Mouse (Mus musculus) thymus, postnatal 25 days (tissue): Measurements from ENCODE around the gene Nppb.

Source experiments
- DNase-seq: peaks from one replicate; pipeline ENCODE4 v3.0.0; 2022

Gene Nppb

DNA sequence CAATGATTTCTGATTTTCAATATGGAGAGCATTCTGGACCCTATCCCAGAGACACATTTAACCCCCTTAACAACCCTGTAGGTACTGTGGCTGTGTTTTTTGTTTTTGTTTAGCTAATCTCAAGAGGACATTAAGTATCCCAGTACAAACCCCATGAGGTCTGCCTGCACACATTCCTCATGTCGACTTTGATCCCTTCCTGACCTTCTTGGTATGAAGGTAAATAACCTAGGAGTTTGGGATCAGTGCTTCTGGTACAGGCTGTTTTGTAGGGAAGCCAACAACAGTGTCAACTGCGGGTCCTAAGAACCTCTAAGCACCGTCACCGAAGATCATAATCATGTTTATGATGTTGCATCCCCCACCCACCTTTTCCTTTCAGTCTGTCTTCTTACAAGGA is 7.9 kb upstream of the Nppb start:
- DNase-seq, result no peak

DNA sequence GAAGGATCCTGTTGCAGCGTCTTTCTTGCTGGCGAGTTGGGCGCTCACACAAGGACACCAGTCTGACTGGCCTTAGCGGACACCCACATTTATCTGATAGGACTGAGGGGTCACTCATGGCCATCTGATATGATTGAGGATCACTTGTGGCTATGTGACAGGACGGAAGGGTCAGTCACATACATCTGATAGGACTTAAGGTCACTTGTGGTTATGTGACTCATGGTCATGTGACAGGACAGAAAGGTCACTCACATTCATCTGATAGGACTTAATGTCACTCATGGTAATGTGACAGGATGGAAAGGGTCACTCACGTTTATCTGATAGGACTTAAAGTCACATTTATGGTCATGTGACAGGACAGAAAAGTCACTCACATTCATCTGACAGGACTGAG is 7.2 kb upstream of the Nppb start:
- no peak for DNase-seq

DNA sequence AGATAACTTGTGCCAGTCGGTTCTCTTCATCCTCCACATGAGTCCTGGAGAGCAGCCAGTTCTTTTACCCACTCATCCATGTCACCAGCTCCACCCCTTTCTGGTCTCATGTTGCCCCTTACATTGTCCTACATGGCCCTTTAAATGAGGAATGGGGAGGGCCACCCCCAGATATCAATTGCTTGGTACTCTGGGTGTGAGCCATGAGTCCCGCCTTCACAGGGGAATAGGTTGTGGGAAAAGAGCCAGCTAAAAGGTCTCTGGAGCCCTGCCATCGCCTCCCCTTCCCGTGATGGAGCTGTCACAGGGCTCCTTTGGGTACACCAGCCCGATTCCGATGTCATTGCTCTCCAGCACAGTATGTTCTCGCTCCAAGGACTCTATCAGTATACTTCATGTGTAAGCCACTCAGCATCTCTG is 6.1 kb upstream of the Nppb start:
- DNase-seq, result no peak

DNA sequence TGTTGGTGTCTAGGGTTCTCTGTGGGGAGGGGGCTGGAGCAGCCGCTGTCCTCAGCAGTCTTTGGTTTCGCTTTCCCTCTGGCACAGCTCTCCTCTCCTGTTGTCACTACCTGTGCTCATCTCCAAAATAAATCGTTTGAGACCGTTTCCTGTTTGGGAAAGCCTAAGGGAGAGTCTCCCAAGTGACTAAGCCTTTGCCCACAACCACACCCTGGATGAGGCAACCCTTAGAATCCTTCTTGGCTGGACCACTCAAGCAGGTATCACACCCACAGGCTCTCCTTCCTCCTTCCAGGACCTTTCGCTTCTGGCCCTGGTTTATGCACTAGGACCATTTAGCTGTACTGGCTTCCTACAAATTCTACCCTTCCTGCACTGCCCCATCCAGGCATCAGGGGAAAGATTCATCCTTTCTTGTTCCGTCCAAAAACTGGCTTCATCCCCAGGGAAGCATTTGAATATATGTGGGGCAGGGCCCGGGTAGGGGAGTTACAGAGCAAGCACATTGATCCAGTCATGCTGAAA is 8.0 kb downstream of the Nppb start:
- no peak for DNase-seq

DNA sequence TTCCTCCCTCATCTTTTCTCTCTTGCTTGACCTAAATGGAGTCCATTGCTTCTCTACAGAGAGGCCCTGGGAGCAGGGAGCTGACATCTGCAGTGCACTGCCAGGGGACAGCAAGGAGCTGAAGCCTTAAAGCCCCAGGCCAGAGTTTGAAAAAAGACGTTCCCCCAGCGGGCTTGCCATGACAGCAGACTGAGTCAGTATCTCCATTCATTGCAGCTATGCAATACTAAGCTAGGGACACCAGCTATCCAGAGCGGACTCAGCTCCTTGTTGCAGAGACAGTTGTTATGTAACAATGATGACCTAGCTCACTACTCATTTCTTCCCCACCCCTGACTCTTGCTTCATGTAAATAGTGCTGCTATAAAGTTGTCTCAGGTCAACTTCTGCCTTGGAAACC is 9.7 kb downstream of the Nppb start:
- DNase-seq, result no peak

DNA sequence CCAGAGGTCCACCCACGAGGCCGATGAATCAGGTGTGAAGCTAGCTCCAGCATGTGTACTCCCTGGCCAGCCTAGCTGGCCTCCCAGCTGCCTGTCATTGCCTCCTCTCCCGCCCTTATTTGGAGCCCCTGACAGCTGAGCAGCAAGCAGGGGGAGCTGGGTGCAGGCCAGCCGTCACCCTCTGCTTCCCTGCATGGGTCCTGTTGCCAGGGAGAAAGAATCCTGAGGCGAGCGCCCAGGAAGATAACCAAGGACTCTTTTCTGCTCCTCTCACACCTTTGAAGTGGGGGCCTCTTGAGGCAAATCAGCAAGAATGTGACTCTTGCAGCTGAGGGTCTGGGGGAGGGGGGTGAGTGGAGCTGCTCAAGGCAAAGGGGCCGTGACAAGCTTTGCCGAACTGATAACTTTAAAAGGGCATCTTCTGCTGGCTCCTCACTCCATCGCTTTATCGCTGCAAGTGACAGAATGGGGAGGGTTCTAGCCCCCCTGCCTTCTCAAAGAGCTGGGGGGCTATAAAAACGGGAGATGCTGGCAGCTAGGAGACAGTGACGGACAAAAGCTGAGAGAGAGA is 14.7 kb downstream of the Nppb start, which contains the start of gene Nppa:
Nppa (plus strand) TSS at position 521 of the 571 bp plus-strand sequence.
- no peak for DNase-seq

DNA sequence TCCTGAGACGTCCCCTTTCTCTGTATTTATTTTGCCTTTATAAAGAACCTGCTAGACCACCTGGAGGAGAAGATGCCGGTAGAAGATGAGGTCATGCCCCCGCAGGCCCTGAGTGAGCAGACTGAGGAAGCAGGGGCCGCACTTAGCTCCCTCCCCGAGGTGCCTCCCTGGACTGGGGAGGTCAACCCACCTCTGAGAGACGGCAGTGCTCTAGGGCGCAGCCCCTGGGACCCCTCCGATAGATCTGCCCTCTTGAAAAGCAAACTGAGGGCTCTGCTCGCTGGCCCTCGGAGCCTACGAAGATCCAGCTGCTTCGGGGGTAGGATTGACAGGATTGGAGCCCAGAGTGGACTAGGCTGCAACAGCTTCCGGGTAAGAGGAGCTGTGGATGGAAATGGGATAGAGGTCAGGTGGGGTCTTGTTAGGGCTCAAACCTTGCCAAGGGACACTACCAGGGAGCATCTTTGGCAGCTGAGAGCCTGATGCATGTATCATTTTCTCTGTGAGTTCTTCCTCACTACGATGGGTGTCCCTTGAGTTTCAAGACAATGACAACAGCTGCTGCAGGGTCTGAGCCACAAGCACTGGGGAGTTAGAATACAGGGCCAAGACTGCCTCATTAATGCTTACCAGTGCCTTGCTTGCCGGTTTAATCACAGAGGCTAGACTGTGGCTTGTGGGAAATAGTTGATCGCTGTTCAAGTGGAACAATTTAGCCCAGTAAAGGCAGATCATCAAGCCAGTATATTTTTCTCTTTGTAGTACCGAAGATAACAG is 15.6 kb downstream of the Nppb start:
- DNase-seq, result no peak

DNA sequence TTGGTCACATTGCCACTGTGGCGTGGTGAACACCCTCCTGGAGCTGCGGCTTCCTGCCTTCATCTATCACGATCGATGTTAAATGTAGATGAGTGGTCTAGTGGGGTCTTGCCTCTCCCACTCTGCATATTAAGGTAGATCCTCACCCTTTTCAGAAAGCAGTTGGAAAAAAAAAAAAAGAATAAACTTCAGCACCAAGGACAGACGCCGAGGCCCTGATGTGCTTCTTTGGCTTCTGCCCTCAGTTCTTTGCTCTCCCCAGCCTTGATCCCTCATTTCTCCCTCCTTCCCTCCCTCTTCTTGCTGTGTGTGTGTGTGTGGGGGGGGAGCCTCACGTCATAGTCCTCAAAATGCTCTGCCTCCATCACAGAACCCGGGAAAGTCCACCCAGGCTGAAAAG is 16.3 kb downstream of the Nppb start:
- DNase-seq, result no peak

DNA sequence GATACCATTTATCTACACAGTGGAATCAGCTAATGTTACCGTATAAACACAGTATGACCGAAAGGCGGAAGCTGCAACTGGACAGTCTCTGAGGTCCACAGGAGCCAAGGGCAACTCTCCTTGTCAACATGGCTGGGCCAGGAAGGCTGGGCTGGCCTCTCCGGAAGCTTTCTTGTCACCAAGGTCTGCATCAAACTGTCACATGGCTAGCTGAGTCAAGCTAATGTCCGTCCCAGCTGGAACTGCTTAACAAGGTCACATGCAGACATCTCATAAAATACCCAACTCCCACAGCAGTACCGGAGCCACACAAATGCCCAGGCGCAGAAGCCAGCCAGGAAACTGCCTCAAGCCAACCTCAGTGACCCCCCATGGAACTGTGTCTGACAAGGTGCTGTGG is 18.8 kb downstream of the Nppb start:
- DNase-seq, result no peak

DNA sequence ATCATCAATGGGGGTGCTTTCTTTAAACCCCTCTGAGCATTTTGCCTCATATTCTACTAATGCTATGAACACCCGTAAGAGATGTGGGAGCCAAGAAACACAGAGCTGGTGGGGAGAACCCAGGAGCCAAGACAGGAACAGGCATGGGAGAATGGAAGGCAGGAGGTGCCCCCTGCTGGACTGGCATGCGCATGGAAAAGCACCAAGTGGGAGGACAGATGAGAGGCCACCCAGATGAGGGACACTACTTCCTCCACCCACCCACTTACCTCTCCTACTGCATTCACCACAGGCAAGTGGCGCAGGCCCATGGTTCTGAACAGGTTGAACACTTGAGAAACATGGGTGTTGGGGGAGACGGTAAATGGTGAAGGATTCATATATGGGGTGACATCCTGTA is 22.8 kb downstream of the Nppb start:
- peak; percentile 13 for DNase-seq

DNA sequence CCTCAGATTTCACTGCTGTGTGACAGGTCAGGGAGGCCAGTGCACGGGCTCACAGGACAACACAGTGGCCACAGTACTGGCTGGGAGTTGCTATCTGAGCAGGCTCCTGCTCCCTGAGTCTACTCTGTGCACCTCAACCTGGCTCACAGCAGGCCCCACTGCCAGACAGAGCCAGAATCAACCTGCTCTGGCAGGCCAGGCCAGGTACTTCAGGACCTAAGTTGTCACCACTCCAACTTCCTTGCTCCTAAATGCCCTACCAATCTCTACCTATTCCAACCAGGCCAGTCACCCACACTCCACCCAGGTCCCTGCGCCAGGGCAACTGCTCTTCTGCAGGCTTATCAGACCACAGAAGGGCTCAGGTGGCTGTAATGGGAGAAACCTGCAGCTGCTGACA is 24.1 kb downstream of the Nppb start:
- DNase-seq, result no peak

DNA sequence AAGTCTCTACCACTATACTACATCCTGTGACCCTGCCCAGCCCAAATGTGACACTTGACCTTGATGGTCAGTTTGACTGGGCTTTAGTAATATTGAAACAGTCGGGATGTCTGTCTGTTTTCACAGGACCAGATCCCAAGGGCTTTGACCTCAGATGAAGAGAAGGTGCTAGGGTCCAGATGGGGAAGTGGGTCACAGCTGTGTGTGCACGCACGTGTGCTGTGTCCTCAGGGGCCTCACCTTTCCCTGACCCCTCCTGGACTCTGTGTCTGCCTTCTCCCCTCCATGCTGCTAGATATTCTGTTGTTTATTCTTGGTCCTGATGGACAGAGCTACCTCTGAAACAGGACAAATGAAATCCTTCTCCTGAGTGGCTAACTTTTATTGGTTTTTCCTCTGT is 25.7 kb downstream of the Nppb start:
- no peak for DNase-seq

DNA sequence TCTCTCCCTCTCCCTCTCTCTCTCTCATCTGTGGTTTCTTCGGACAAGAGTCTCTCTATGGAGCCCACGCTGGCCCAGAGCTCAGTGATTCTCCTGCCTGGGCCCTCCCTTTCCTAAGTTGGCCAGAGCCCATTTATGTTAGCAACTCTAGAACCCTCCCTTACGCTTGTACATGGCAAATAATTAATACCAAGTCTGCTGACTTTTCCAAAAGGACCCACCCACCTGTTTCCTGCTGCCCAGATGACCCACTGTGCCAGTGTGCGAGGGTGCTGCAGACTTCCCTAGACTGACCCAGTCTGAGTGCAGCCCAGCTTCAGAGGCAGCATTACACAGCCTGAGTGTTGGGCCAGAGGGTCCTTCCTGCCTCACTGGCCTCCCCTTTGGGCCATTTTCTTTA is 26.6 kb downstream of the Nppb start:
- no peak for DNase-seq

DNA sequence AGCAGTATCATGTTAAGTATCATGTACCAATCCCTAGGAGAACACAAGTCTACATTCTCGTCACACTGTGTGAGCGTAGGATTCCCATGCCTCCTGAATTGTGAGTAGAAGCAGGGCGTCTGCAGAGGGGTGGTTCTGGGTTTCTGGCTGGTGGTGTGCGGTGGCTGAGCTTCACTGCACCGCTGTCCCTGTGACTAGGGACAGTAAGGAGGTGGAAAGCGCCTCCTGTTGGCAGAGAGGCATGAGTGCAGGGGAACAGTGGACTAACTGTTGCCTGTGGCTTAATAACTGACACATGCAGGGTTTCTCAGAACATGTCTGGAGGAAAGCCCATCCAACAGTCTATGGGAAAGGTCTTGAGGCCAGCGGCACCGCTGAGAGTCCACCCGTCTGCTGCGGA is 29.8 kb downstream of the Nppb start:
- DNase-seq, result no peak

DNA sequence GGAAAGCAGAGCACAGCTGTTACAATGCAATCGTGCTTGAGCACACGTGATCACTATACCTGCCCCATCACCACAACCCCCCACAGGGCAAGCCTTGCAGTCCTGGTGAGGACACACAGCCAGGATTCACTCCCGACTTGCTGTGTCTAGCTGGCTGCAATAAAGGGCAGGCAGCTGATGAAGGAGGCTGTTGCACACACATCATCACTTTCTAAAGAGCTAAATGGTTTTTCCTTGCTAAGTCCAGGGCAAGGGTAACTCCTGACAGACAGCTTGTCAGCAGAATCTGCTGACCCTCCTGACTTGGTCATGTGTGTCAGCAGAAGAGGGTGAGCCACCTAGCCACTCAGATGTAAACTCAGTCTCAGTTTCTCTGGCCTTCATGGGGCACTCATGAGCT is 31.4 kb downstream of the Nppb start:
- no peak for DNase-seq

DNA sequence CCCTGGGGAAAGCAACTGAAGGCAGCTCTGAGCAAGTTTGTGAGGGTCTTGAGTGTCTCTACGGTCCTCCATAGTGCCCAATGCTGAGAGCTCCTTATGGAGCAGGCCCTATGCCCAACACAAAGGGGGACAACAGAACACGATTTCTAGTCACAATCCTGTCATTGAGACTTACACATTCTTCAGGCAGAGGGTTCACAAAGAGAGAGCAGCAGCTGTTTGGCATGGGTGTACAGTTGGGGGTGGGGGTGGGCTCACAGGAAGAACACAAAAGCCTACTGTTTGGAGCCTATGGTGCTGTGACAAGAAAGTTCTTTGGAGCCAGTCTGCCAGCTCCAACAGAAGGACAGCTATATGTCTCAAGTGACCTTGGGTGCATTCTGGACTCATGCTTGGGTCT is 32.8 kb downstream of the Nppb start:
- no peak for DNase-seq

DNA sequence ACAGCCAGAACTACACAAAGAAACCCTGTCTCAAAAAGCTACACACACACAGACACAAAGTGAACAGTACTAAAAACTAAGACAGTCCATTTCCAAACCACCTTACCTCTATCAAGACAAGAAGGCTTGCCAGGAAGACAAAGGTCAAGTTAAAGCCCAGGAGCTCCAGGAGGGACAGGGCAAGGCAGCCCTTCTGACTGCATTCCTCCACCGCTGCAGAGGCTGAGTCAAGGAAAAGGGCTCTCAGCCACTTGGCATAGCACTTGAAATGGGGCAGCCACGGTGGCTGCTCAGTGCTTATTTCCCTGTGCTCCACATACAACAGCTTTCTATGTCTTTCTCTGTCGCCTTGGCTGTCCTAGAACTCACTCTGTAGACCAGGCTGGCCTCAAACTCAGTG is 38.4 kb downstream of the Nppb start:
- no peak for DNase-seq

DNA sequence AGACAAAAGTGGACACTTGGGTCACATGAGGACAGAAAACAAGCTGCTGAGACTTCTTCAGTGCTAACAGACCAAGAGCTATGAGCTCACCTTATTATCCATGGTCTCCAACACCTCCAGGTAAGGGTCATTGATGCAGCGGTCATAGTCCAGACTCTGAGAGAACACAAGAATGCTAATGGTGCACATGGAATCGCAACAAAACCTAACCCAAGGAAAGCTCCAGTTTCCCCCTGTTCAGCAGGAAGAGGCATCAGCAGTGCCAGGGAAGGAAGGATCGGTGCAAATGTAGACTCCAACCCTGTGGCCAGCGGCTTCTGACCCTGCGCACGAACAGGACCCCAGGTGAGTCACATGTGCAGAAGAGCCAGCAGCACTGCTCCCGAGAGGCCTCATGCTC is 43.7 kb downstream of the Nppb start:
- no peak for DNase-seq

DNA sequence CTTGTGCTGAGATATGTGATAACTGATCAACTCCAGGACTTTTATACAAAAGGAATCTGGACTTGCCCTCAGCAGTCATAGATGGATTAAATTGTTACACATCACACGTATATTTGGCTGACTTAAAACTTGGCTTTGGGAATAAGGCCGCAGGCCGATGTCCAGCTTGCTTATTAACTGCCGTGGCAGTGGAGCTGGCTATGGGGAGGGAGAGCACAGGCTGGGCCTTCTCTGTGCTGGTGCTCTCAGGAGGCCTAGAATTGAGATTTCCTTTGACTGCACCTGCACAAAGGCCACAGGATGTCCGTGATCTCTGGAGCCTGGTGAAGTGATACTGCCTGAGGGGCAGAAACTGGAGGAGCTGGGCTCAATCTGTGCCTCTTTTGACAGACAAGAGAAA is 44.9 kb downstream of the Nppb start:
- DNase-seq, result no peak

DNA sequence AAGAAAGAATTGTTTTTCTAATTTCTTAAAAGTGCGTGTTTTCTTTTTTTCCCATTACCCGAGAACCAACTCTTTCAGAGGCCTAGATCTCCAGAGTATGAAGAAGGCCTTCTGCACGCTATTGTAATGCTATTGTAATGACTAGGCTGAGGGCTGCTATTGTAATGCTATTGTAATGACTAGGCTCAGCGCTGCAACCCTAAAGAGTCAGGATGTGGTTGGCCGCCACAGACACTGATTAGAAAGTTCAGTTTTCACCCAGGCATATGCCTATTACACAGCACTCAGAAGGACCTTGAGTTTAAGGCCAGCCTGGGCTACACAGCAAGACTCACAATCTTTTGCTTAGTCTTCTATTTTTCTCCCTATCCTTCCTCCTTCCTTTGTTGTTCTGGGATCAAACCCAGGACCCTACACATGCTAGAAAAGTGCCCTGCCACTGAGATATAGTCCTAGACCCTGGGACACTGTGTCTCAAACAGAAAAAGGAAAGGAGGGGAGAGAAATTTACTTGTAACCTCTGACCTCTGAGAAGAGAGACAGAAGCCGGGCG is 48.3 kb downstream of the Nppb start:
- no peak for DNase-seq

DNA sequence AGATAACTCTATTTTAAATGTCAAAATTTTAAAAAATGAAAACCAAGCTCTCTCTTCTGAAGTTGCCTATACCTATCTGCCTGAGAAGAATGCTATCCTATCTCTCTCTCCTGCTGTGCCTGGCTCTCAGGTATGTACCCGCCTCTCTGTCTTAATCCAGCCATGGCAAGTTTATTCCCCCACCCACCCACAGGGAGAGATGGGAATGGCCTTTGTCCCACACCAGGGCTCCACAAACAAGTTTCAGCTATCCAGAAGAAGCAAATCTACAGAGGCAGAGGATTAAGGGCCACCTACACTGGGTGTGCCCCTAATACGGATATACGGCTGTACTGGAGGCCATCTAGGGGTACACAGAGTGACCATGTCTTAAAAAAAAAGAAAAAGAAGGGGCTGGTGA is 49.9 kb downstream of the Nppb start:
- DNase-seq, result no peak
